Mouse (Mus musculus): ENCODE data around the gene Sema4c.

Sema4c gene

DNA sequence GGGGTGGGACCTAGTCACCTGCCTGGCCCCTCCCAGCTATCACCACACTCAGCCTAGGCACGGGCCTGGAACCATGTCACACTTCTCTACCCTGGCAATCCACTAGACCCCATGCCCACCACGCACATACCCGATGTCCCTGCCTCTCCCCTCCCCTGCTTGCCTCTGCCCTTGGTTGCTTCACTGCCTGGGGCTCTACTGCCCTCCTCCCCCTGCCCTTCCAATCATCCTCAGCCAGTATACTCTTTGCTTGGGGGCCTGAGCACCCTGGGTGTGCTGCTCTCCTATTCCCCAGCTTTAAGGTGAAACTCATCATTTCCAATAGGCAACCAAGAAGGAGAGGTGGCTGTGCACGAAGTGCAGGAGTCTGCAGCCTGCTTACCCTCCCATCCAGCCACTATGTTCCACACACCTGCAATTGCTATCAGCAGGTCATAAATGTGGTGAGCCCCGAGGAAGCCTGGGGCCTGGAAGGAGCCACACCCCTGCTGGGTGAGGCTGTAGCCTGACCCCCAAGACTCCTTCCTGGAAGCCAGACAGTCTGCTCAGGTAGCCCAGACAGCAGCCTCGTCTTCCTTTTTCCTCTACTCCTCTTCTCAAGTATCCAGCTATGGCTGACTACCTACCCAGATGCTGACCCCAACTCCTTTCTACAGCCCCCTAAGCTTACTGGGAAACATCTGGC, 19.0 kb upstream of the Sema4c start:
- DNase-seq, result no peak

DNA sequence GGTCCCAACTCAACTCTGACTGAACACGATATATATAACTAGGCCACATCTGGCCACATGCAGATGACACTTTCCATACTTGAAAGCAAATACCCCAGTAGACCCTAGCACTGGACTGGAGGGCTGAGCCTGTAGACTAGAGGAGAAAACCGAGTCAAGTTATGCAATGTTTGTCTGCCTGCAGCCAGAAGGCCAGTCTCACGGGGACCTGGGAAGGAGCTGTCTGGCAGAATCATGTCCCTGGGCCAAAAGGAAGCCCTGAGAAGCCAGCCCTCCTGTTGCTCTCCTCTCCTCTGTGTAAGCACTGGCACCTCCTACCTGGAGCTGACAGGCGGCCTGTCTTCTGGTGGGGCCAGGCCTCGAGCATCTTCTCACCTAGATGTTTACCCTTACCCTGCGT, 17.2 kb upstream of the Sema4c start:
- no peak for DNase-seq

DNA sequence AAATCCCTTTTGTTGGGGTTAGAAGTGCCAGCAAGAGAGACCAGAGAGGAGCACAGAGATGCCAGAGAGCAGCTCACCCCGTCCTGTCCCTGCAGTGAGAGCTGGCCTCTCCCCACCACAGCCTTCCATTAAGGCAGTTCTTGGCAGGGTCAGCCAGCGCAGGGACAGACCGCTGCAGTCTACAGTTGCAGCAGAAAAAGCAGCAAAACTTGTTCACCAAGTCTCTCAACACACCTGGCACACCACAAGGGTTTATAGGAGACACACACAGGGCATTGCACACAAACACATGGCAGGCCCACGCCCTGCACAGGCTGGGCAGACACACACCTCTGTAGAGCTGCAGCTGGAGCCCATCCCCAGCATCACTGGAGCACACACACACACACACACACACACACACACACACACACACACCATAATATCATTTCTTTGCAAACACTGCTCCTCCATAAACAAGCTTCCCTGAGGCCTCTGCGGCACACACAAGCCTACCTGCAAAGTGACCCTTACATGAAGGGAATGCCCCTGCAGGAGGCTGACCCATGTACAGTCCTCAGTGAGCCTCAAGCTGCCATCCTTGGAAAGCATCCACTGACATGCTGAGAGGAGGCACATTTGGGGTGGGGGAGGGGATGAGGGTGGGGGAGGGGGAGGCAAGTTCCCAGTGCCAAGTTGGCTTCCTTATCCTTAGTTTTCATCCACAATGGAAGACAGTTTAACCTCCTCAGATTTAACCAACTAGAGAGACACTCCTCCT, 16.2 kb upstream of the Sema4c start:
- DNase-seq, result no peak

DNA sequence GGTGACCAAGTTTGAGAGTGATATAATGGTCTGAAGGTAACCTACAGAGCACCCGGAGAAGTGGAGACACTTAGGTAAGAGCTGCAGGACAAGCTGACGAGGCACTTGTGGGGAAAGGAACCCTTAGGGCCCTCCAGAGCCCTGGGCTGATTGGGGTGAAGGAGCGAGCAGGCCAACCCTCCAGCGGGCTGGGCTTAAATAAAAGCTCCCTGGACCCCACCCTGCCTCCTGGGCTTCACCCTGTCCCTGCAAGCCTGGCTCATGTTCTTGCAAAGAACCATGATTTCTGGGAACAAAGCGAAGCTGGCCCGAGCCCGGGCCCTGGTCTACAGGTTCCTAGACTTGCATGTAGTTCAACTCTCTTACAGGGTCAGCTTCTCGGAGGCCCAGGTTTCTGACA, 15.4 kb upstream of the Sema4c start:
- DNase-seq, result no peak

DNA sequence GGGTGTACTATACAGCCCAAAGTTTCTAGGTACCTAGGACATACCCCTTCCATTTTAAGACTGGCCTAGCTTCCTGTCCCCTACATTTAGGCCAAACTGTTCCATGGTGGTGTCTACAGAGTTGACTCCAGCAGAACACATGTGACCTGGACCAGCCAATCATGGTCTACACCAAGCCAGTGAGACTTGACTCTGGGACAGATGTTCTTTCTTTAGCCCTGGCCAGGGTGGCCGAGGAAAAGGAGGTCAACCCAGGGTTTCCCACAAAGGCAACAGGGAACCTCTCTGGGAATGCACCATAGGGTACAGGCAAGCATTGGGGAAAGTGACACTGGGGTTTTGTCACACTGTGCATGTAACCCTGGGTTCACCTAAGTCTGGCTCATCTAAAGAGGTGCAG, 14.6 kb upstream of the Sema4c start:
- no peak for DNase-seq

DNA sequence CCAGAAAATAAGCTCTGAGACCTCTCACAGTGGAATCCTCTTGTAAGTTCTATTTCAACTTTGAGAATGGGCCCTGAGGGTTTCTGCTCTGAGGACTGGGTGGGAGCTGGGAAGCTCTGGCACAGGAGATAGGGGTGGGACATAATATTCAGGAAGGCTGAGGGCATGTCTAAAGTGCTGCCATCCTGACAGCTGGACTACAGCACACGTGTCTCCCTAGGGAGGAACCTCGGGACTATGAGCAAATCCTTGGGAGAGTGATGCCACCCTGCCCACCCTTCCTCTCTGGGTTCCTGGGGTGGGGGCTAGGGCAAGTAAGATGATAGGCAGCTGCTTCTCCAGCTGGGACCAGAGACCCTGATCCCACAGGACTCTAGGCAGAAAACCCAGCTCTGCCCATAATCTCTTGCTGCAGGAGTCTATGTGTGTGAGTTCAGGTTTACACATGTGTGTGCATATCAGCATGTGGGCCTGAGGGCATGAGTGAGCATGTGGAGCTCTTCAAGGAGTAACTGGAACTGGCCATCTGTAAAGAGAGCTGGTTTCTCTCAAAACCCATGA, 14.1 kb upstream of the Sema4c start:
- DNase-seq, result no peak

DNA sequence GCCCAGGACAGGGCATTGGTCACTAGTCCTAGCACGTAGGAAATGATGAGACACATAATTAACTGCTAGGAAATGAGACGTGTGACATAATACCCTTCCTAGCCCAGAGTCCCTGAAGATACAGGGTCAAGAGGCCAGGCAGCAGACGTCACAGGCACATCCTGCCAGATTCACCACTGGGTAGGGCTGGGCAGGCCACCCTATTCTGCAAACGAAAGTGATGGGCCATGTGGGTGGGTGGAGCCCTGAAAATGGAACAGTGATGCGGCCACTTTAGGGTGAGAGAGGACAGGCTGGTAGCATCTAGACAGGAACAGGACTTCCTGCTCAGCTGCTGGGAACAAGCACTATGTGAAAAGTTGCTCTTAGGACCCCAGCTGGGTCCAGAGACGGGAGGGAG, 13.5 kb upstream of the Sema4c start:
- no peak for DNase-seq

DNA sequence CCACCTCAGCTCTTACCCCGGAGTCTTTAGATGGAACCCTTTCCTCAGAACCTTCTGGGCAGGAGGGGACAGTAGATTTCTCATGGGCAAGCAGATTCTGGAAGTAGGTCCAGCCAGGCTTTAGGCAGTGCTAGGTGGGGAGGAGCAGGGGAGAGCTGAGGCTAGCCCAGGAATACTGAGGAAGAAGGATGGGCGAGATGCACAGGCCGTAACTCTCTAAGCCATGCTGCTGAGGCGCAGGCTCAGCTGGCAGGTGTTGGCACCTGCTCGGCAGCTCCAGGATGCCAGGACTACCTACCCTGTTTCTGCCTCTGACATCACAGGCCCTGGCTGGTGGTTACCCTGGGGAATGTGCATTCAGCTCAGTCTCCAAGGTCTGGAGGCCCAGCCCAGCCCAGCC, 12.2 kb upstream of the Sema4c start:
- no peak for DNase-seq

DNA sequence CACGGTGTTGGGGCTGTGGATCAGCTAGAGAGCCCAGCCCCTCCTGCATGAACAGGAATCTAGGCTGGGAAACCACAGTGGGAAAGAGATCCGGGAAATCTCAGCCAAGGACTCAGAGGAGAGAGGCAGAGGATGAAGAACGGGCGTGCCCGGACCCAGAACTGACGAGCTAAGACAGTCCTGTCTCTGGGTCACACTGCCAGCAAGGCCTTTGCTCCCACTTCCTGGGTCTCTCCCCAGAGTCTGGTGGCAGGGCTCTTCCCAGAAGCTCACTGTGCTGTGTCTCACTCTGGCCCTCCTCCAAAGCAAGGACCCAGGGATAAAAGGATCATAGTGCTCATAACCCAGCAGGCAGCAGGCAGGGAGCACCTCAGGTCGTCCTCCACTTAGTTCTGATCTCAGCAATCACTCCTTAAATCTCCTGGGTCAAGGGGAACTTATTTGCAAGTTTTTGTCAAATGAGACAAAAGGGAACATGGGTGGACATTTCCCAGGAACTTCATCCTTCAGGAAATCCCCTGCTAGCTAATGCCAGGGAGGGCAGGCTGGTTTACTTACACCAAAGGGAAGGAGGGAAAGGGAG, 11.6 kb upstream of the Sema4c start:
- DNase-seq, result no peak

DNA sequence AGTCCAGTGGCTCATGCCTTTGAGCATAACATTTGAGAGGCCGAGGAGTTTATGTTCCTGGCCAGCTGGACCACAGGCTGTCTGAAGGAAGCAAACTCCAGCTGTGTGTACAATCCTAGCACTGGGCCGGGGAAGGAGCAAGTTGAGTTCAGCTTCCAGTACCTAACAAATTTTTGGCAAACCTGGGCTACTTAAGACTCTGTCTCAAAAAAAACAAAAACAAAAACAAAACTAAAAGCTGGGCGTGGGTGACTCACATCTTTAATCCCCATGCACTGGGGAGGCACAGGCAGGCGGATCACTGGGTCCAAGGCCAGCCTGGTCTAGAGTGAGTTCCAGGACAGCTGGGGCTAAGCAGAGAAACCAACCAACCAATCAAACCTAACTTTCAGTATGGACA, 10.6 kb upstream of the Sema4c start:
- no peak for DNase-seq

DNA sequence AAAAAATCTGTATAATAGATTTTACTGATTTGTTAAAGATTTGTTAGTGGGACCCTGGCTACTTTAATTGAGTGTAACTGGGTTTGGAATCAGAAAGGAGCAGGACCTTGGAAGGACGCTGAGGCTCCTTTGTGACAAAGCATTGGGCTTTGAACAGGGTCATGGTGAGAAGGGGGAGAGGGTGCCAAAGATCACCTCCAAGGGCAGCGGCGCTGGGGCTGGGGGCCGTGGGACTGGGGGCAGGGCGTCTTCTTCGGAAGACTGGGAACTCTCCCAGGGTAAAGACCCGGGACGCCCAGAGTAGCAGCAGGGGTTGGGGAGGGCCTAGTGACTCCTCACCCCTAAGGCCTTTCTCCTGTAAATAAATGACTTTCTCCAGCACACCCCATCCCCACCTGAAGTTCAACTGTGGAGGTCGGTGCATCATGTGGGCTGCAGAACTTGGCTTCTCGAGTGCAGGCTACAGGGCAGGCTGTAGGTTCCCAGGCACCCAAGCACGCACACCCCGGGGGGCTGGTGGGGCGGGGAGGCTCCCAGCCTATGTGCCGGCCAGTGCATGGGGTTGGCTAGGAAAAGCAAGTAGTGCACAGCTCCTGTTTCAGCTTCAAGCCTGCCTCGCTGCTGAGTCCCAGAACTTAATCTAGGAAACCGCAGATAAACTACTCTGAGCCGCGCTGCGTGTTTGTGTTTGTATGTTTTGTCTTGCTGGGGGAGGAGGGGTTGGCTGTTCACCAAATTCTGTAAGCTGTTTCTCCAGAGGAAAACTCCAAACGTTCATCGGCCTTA, 9.9 kb upstream of the Sema4c start:
- no peak for DNase-seq

DNA sequence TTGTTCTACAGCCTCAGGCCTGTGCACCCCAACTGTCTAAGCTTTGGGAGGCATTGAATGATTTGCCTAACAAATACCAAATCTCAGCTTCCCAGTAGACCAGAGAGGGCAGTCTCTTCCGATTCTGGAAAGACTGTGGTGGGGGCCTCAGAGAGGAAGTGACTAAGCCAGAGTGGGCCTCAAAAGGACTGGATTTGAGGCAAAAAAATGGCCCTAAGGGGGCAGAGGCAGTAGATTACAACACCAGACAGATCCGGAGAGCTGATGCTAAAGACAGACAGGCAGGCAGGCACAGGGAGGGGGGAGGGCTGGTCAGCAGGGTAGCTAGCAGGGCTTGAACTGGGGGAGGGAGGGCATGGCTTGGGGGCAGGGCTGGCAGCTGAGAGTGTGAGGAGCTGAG, 8.3 kb upstream of the Sema4c start:
- DNase-seq, result no peak

DNA sequence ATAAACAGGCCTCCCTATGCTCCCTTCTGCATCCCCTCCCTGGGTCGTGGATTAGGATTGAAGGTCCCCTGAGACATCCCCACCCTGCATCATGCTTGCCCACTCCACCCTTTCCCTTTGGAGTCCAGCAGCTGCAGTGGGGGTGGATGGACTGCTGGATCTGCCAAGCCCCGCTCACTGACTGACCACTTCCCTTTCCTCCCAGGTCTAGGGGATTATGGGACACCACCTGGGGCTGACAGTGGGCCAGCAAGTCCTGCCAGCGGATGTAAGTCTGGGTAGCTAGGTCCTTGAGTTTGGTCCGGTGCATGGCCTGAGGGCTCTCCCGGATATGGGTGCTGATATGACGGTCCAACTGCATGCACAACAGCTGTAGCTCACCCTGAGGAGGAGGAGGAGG, 6.0 kb upstream of the Sema4c start:
- no peak for DNase-seq

DNA sequence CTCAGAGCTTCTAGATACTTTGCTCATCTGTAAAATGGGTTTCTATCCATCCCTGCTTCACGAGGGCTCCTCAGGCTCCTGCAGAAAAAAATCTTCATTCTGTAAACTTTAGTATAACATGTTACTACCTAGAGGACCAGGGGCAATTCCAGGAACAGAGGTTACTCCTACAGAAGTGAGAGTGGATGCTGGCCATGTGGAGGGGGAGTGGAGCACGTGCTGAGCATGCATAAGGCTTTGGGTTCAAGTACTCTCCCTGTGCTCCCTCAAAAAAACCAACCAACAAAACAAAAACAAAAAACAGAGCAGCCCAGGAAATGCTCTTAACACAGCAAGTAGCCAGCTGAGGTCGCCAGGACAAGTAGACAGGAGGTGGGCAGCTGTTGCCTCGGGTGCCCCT, 5.5 kb upstream of the Sema4c start:
- no peak for DNase-seq

DNA sequence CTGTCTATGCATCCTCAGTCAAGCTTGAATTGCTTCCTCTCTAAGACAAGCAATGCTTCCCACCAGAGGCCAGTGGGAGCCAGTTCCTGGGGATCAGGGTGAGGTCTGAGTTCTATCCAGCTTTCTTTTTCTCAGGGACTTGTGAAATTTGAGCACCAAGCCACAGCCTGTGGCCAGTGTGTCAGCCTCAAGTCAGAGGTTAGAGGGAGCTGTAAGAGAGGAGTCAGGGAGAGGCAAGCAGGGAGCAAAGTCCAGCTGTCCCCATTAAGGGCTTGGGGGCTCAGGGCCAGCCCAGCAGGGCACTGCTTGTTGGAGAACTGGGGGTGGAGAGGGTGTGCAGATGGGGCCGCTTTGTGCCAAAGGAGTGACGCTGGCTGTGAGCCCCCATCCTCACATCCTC, 5.0 kb upstream of the Sema4c start:
- no peak for DNase-seq

DNA sequence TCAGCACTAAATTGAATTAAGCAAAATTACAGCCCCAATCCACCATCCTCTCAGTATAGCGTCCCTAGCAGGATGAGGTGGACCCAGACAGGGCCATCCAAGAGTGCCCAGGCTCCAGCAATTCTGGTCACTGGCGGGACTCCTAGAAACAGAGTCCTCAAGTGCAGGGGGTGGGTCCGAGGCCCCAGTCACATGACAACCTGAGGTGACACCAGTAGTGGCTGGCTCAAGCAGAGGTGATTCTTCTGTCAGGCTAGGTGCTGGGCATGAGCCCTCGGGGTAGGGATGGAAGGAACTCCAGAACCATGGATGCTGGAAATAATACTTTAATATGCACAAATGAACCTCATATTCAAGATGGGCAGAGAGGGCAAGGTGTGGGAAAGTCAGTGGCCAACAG, 4.2 kb upstream of the Sema4c start:
- no peak for DNase-seq

DNA sequence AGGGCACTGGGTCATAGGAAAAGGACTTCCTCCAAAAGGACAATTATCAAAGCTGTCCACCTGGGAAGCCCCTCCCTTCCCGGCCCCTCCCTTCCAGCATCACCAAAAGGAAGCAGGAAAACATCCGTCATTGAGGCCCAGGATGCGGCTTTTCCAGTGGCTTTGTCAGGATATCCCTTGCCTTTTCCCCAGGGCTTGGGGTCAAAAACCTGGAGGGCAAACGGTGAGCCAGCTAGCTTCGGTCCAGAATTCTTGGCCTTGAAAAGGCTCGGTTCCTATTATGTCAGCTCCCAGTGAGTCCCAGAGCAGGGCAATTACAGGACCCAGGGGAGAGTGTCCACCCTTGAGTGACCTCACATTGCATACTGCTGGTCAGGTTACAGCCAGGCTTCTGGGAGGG, 2.8 kb upstream of the Sema4c start:
- no peak for DNase-seq

DNA sequence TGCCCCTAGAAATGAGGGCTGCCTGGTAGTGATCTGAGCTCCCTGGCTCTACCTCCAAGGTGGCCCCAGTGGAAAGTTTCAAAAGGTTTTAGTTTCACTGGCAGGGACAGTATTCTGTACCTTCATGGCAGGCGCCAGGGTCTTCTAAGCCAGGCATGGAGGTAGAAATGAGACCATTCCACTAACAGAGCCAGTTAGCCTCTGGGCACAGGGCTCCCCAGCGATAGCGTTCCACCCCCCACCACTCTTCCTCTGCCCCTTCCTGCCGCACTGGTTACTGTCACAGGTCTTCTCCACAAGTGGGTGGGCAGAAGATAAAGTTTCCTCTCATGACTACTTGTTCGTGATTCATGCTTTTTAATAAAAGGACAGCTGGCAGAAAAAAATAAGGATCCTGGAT, 1.7 kb upstream of the Sema4c start:
- no peak for DNase-seq

DNA sequence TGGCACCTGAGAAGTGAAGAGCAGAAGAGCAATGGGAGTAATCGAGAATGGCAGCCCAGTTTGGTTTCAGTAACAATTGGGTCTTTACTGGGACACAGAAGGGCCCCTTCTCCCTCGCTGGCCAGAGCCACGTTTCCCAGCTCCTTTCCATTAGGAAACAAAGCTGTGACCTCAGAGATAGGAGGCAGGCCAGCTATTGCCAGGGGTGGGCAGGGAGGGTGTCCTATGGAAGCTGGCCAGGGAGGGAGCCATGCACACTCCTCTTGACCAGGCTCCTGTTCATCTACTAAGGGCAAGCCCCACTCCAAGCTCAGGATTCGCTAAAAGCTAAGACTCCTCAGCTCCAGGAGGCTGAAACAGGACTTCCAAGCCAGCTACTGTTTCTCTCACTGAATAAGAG, 1.1 kb upstream of the Sema4c start:
- DNase-seq, result no peak

DNA sequence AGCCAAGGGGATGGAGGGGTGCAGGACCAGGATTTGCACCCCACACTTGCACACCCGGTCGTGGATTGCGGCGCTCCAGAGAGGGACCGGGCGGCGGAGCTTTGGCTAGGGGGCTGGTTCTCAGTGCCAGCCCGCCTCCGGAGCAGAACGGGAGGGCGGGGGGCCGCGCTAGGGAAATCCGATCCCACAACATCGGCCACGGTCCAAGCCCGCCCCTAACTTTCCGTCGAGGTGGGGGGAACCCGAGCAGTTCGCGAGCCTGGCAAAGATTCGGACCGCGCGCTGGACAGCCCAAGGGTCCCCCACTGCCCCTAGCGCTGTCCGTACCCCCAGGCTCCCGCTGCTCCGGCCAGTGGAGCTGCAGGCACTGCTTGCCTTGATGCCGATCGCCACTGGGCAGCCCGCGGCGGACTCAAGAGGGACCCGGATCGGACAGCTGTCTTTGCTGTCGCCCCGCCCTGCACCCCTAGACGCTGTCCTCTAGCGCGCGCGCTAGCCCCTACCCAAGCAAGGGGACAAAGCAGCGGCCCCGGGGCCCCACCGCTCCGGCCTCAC, 615 bp downstream of the Sema4c start:
- DNase-seq, result peak; percentile 81 to 82

DNA sequence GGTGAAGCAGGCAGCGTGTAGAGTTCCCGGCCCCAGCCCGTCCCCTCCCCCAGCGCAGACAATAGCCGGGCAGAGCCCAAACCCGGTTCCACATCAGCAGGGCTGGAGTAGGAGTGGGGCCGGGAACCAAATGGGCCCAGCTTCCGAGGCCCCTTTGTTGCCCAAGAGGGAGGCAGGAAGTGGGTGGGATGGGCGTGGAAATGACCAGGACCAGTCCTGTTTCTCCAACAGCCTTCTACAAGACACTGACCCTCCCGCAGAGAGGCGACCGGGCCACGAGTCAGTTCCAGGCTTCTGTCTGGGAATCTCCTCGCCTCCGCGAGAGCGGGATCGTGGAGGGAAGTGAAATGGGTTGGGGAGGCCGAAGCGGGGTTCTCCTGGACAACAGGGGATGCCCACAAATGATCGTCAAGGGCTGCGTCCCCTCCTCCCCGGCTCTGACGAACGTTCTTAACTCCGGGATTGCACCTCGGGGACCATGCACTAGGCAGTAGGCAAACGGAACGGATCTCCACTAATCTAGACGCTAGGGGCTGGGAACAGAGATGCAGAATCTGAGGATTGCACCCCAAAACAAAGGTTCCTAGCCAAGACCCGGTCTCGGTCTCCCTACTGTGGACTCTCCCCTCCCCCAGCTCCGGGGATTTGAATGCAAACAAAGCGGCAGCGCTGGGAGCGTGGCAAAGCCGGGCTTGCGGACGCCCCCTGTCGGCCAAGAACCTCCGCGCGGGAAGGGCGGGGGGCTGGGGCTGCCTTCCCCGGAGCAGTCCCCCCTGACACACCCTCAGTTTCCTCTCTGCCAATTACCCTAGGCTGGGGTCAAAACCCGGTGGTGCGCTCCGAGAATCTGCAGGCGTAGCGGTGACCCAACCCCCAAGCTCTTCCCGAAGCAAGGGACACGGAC, 1.3 kb downstream of the Sema4c start:
- DNase-seq, result peak; percentile 96 to 98
